Mouse (Mus musculus) mesoderm, embryonic 11.5 days (tissue): Measurements from ENCODE around the gene Rnf34.

Experiments
- DNase-seq: peaks from one replicate; pipeline ENCODE4 v3.0.0-alpha.2; 2012; ENCODE audit warnings: low read depth, low spot score

Gene Rnf34

DNA sequence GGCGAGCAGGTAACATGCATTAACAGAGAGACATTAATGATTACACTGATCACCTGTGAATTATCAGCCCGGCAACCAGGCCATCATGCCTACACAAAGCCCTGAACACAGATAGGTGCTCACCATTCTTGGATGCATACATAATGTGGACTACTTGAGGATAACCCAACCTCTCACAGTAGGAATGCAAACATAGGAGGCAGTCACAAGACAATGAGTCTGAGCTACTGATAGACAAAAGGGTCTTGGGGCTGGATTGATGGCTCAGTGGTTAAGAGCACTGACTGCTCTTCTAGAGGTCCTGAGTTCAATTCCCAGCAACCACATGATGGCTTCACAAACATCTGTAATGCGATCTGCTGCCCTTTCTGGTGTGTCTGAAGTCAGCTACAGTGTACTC, 22.8 kb downstream of the Rnf34 start:
- no peak for DNase-seq

DNA sequence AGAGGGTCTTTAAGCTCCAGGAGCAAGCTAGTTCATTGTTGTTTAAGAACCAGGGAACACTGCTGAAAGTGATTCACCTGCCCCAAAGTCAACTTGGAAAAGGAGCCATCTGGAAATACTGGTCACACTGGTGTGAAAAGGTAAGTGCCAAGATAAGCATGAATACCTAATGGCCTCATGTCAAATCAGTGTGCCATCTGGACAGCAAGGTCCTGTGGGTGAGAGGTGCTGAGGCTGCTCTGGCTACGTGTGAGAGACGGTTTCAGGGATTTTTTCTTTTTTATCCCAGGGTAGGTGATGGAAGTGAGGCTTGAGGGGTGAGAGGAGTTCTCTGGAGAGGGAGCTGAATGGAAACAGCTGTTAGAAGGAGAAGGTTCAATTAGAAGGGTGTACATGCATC, 23.7 kb downstream of the Rnf34 start:
- no peak for DNase-seq

DNA sequence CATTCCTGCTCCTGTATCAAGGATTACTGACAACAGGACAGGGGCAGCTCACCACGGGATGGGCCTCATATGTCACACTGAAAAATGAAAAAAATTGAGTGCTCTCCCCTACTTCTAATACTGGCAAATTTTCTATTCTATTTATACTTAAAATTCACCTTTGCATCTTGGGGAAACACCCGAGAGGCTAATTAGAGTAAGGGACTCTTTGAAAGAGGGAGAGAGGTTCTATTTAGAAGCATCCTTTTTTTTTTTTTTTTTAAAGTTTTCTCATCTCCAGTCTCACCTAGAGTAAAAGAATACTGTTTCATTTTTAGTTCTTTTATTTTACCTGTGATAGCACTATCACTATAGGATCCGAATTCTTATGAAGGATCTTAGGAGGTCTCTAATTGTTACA, 24.5 kb downstream of the Rnf34 start:
- no peak for DNase-seq

DNA sequence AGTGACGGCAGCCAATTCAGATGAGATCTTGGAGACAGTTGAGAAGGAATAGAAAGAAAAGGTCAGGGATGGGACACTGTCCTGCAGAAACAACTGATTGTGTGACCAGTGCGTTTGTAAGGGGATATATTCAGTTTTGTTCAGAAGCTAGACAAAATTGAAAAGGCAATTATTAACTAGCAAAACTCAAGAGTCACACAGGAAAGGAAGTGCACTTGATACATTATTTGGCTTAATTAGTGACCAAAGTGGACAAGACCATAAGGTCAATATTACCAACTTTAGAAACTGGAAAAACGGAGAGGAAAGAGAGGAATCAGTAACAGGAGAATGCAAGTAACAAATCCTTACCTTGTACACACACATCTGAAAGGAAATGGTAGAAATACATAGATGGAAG, 26.8 kb downstream of the Rnf34 start:
- DNase-seq = no peak

DNA sequence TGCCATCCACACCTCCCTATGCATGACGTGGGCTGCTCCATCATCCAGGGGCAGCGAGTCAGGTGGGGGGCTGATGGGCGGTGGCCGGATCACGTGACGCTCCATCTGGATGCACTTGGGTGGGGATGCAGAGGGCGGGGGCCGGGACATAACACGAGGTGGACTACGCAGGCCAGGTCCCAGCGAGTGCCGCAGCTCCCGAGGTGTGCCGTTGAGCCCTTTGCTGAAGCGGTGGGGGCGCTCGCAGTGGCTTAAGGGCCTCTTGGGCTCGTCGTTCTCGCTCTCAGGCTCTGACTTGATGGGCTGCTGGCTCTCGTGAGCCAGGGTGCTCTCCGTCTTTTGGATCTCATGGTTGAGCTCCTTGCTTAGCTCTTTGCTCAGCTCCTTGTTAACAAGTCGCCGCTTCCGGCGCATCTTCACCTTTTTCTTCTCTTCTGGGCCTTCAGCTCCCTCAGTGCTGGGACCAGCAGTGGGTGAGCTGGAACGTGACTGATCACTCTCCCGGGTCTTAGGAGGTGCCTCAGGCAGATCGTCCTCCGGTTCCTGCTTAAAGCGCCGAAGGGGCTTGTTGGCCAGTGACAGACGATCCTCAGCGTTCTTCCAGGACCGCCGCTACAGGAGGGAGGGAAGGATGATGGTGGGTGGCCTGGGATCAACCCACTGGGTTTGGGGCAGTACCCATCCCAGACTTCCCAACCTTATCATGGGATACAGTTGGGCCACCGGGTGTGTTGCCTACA, 30.6 kb downstream of the Rnf34 start:
- no peak for DNase-seq

DNA sequence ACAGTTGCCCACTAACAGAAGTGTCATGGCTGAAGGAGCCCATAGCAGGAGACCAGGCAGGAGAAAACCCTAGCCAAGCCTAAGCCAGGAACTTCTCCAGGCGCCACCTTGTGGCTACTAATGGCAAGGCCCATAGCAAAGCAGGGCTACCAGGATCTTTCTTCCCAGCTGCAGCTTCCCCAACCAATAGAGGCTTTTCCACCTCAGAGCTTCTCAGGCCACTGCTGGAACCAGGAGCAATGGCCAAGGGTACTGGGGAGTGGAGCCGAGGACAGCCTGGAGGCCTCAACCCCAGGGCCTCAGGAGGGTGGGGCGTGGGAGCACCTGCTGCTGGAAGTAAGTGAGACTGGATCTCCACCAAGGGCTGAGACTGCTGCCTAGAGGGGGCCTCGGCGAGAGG, 31.5 kb downstream of the Rnf34 start:
- DNase-seq = peak; percentile 73

DNA sequence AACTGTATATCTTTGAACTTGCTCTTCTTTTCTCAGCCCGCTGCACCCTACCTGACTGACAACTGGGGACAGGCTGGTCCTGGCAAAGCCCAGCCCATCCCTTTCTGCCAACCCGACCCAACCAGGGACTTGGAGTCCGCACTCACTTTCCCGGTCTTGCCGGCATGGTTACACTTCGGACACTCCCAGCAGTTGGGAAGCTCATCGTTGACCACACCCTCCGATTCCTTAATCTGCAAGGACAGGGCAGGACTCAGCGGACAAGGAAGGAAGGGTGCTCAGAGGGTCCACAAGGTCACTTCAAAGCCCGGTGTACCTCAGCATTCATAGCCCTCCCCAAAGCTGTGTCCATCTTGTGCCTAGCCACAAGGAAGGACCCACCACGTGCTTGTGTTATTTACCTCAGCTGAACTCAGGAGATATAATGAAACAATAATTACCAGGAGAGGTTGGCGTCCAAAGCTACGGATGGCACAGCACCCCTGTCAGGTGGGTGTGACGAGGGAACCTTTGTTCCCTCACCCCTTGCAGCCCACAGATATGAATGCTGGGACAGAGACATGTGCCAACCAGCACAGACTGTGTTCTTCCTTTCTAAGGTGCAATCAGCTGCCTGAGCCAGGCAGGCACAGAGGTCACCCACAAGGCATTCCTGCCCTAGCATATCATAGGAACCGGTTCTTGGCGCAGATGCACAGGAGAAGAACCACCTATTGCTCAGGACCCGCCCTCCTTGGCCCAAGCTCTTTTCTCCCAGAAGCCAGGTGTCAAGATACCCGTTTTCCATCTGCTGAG, 32.6 kb downstream of the Rnf34 start:
- no peak for DNase-seq

DNA sequence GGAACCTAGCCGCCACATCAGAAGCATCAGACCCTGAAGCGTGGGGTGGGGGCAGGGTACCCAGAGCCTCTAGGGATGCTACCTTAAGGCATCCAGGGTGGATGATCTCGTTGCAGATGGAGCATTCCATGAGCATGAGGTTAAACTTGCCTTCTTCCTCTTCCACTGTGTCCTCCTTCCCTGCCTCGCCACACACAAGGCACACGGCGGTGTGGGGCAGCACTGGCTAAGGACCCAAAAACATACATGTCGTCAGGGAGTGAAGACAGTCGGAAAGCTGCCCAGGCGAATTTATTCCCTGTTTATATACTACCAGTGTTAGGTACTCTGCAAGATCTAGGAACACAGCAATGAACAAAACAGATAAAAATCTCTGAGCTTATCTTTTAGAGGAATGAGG, 33.4 kb downstream of the Rnf34 start:
- no peak for DNase-seq

DNA sequence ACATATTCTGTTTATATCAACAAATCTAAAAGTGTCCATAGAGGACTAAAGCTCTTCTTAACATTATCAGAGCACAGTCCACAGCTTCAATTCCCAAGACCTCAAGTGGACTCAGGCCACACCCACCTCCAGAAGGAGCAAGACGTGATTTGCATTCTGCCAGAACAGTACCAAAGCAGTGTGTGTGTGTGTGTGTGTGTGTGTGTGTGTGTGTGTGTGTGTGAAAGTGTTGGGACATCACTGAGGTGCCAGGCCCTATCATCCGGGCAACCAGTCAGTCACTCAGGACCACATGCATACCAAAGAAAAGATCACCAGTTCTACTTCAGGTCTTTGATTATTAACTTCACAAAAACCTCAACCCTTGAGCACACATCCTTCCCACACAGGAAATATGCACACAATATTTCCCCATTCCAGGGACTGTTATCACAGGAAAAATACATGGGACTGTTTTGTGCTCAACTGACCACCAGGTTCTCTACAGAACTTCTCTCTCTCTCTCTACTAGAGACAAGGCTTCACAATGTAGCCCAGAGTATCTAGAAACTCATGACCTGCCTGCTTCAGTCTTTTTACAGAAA, 33.9 kb downstream of the Rnf34 start:
- DNase-seq = no peak

DNA sequence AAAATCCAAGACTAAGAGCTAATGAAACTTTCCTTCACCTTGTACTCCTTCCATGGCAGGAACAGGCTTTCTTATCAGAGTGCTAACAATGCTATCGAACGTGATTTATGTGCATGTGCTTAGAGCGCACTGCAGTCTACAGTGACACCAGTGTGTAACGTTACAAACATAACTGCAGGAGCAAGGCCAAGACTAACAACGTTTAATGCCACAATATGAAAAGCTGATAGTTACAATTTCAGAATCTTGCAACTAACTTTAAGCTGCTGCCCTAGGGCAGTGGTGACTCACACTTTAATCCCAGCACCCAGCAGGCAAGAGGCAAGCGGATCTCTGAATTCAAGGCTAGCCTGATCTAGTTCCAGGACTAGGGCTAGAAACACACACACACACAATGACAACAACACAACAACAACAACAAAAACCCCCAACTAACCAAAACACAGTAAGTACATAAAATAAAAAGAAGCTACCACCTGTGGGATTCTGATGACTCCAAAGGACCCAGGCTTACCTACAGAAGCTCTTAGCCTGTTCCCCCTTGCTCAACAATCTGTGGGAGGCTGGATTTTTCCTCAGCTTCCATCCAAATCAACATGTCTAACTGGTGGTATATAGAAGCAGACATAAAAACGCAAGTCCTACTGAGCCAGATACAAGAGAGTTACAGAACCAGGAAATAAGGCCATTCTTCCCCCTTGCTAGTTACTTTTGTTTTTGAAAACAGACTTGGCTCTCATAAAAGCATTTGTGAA, 34.9 kb downstream of the Rnf34 start:
- DNase-seq = no peak

DNA sequence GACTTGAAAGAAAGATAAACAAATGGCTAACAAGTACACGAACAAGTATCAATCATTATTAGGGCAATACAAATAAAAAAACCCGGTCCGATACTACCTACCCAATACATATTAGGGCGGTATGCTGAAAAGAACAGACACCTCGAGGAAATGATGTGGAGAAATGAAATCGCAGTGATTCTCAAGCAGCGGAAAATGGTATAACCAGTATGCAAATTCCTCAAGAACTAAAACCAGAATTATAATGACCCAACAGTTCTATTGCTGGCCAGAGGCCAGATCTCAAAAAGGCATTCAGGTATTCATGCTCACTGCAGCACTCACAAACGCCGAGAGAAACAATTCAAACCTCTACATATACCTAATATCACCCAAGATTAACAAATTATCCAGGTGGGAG, 37.2 kb downstream of the Rnf34 start:
- no peak for DNase-seq

DNA sequence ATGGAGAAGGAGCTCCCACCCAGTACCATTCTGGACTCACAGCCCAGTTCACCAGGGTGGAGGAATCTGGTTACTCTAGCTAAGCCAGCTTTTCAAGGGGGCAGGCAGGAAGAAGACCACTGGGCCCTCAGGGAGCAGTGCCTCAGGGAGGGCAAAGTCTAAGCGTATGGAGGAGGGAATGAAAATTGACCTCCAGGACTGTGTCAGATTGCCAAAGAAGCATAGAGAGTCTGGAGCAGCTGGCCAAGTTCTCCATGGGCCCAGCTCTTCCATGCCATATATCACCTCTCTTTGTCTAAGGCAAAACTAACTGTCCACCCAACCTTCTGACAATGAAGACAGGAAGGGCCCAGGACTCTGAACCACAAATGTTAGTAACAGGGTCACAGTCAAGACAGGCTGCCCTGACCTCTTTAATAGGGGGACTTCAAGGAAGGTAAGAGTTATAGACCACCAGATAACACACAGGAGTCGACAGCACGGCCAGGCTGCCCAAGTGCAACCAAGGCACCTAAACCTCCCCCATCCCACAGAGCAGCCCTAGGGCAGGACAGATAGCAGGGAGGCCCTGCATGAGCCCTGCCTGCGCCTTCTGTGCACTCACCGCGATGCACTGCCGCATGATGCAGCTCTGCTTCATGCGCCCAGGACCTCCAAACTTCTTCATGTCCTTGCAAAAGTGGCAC, 38.2 kb downstream of the Rnf34 start:
- DNase-seq = peak; percentile 7

DNA sequence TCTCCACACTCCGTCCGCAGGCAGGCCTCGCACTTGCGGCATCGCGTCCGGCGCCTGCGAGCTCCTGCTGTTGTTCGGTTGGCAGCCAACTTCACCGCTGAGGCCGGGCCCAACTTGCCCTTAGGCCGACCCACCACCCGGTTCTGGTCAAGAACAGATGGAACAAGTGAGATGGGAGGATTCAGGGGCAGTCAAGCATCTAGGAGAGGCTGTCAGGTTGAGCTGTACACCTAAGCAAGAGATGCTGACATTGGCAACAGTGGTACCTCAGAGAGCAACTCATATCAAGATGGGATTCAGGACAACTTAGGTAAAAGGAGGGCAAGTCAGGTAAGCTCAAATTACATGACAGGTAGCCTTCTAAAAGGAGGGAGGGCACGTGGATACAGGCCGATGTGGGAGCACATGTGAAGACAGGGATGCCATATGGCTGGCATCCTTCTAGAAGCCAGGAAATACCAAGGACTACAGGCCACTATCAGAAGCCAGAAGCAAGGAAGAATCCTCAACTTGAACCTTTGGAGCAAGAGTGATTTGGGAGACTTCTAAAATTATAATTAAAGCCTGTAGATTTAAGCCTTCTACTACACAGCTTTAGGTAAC, 38.9 kb downstream of the Rnf34 start:
- DNase-seq = no peak

DNA sequence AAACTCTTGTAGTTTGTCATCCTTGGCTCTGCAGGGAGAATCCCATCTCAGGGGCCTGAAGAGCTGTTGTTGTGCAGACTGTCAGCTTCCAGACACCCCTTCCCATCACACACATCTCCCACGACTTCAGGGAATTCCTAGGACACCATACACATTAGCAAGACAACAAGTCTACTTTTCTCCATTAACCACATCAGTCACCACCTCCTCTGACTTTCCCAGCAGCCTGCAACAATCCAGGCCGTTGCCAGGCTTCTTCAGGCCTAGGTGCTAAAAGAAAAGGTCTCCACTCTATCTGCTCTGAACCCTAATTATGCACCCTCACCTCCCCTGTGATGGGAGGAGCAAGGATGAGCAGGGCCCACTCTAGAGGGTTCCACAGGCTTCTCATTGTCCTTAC, 40.5 kb downstream of the Rnf34 start:
- no peak for DNase-seq

DNA sequence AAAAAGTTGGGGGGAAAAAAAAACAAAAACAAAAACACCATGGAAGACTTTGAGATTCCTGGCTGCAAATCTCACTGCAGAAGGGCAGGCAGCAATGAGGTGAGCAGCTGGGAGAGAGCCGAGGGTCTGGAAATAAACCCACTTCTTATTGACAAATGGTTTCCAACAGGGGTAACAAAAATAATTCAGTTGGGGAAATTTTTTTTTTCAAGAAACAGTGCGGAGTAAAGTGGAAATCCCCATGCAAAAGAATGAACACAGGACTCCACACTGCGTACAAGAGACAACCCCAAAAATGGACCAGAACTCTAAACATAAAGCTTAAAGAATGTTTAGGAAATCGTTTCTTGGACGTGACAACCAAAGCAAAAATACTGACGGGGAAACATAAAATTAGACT, 43.4 kb downstream of the Rnf34 start:
- DNase-seq = no peak

DNA sequence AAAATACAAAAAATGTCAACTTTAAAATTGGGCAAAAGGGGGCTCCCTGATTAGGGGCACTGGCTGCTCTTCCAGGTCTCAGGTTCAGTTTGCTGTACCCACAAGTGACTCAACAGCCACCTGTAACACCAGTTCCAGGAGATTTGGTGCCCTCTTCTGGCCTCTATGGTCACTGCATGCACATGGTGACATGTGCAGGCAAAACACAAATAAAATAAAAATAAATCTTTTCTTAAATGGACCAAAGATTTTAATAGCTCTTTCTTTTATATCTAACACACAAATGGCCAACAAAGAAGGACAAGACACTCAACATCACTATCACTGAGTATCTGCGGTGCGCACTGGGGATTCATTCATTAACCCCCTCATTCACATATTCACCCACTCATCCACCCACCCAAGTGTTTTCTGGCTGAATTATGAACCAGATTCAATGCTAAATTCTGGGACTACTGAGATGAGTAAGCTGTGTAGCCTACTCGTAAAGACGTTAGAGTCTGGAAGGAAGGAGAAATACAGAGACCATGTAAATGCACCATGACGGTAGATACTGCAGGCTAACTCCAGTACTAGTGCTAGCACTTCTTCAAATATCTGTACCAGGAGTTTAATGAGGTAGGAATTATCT, 44.3 kb downstream of the Rnf34 start:
- peak; percentile 59 for DNase-seq

DNA sequence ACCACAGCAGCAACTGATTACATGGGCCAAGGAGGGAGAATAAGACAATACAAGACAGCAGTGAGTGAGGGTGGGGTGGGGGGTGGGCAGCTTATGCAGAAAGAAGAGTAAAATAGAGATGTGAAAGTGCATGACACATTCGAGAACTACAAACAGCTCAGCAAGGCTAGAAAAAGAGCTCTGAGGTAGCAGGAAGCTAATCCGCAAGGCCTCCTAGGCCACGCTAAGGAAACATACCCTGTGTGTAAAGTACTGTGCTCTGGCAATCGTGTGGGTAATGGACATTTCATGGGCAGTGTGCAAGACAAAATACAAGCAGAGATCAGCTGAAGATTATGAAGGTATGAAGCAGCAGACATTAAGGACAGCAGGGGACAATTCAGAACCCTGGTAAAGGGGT, 45.0 kb downstream of the Rnf34 start:
- no peak for DNase-seq

DNA sequence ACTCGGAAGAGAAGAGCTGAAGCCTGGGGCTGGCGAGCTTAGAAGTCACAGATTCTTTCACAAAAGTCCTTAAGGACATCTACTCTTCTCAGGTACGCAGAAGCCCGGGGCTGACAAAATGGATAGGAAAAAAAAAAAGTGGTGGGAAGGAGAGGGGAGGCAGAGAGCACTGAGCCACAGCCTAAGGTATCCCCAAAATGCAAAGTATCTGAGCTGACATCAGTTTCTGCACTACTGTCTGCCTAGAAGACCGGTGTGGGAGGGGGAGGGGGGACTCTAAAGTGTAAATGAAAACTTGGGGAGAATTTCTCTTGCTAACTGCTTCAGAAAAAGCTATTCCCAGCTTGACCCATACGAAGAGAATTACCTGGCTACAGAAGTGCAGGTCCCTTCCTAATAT, 48.3 kb downstream of the Rnf34 start:
- no peak for DNase-seq

DNA sequence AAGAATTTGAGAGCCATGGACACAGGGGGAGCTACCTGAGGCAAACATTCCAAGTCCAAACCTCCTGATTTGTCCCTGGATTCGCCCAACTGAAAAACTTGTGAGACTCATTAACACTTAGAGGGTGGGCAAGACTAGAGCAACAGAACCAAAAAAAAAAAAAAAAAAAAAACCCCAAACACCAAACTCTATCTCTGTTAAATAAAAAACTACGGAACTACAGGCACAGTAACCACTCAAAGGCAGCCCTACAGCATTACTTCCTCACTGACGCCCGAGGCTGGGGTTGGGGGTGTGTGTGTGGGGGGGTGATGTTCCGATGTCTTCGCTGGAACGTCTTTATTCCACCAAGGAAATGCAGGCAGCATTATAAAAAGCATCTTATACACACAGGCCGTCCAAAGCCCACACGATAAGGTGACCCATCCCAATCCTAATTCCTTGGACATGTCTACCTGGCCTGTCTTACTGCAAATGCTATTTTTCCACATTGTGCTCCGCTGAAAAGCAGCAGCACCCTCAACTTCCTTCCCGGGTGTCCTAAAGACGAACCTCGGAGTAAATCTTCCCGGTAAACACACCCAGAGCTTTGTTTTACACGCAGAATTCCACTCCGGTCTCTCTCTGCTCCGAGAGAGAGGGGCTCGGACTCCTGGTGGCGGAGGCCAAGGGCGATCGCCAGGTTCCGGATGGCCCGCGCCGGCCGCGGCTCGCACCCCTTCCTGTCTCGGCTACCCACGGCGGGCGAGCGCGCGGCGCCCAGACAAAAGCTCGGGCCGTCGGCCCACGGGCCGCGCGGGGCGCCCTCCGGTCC, 49.3 kb downstream of the Rnf34 start:
- peak; percentile 23 for DNase-seq
